Mouse (Mus musculus) urinary bladder, postnatal 0 days (tissue): Measurements from ENCODE around the gene Cyp4f18. TPM values are rescaled to one million over a fixed set of nuclear protein-coding genes. Genes with fewer than 3 reads are reported as not detected.

ENCODE experiments used
- polyA plus RNA-seq: library from polyadenylated mRNA; unstranded; fragments of >200 nt; fragmentation: Nextera tagmentation; extraction: Ambion mirVana; gene quantifications from 2 replicates; pipeline ENCODE4 v1.2.1, GENCODE M21; 2015

The Cyp4f18 gene
- polyA plus RNA-seq = 2.1 and 17.7 TPM in 2 replicates

DNA sequence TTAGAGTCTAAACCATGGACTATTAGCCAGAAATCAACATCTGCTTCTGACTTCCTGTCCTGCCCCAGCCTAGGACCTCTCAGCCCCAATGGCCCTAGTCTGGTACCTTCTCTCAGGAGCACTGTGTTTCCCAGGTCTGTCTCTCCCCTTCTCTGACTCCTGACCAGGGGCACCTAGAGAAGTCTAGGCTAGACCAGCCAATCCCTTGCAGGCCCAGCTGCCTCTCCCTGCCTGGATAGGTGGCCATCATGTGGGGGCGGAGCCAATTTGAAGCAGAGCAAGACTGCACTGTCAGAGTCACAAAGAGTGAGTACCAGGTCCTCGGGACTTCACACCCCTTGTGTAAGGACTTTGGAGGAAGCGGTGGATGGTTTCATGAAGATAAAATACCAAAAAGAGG is at the start of gene Cyp4f18:
Gene Cyp4f18 (minus strand): TSS at position 154 of the 400 bp plus-strand sequence.

DNA sequence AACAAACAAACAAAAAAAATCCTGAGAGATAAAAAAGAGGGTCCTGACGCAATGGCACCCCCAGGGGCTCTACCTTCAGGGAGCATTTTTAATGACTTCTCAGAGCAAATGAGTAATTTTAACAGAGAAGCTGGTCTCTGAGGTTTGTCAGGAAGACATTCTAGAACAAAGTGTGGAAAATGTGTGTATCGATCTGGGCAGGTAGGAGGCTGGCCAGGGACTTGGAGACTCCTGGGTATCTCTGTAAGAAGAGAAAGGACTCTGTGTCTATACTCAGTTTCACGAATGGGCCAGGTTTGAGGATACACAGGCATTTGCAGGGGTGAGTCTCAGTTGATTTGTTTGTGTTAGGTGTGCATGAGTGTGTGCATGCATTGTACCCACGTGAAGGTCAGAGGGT is 31.5 kb upstream of the Cyp4f18 start, which contains the start of gene Olfr372:
Gene Olfr372 (plus strand): TSS at position 301 of the 400 bp plus-strand sequence.

DNA sequence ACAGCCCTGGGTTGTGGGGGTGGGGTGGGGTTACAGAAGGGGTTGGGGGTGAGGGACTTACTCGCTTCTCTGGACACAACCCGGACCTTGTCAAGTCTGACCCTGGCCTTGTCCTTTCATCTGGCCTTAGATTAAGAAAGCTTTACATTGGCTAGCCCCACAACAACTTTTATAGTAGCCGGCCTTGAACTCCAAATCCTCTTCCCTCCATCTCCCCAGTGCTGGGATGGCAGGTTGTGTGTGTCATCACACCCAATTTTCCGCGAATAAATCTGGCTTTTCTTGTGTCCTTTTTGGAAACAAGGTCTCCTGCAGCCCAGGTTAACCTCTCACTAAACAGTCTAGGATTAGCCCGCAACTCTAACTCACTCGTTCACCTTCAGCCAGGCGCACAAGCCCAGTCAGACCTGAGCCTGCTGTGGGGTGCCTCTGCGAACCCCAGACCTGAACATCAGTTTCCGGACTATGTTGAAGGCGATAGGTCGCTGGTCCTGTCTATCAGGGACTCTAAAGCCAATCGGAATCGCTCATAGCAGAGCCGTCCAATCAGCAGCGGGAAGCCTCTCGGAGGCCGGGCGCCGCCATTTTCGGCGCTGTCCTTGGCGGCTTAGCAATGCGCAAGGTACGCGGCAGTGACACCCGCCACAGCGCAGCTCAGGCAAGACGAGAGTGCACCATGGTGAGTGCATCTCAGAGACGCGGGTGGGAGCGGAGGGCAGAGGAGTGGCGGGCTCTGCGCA is 58.8 kb downstream of the Cyp4f18 start, which contains the start of gene Zfp961:
Gene Zfp961 (plus strand): TSS at position 557 of the 740 bp plus-strand sequence.

Other genes with a start within 250 kb of the Cyp4f18 start
- gene Zfp709, start 127.6 kb downstream of the Cyp4f18 start, polyA plus RNA-seq = 3.9 and 4.0 TPM in 2 replicates
- gene Zfp882, start 101.0 kb downstream of the Cyp4f18 start, polyA plus RNA-seq = 1.2 and 1.8 TPM in 2 replicates
- 10.9 and 12.6 TPM in 2 replicates for gene Zfp617, start 101.0 kb downstream of the Cyp4f18 start, polyA plus RNA-seq
- 9.5 and 9.8 TPM in 2 replicates for gene Zfp961, start 58.6 kb downstream of the Cyp4f18 start, polyA plus RNA-seq
- not detected in 2 replicates for gene Olfr372, start 31.6 kb upstream of the Cyp4f18 start, polyA plus RNA-seq
- not detected in 2 replicates for gene Olfr373, start 73.6 kb upstream of the Cyp4f18 start, polyA plus RNA-seq
- gene Olfr374, start 97.4 kb upstream of the Cyp4f18 start, polyA plus RNA-seq = not detected in 2 replicates
- 416 and 576 TPM in 2 replicates for gene Tpm4, start 125.3 kb upstream of the Cyp4f18 start, polyA plus RNA-seq
- 75.3 and 77.5 TPM in 2 replicates for gene Rab8a, start 151.6 kb upstream of the Cyp4f18 start, polyA plus RNA-seq
- 0.08 and 0.19 TPM in 2 replicates for gene Hsh2d, start 180.0 kb upstream of the Cyp4f18 start, polyA plus RNA-seq
- not detected in 2 replicates for gene Cib3, start 203.2 kb upstream of the Cyp4f18 start, polyA plus RNA-seq
- not detected in 2 replicates for gene Gm11034, start 204.0 kb upstream of the Cyp4f18 start, polyA plus RNA-seq
- 55.5 and 56.7 TPM in 2 replicates for gene Fam32a, start 210.1 kb upstream of the Cyp4f18 start, polyA plus RNA-seq
- 67.9 and 72.6 TPM in 2 replicates for gene Ap1m1, start 230.4 kb upstream of the Cyp4f18 start, polyA plus RNA-seq